Mouse (Mus musculus) liver, adult 10 weeks (tissue): Measurements from ENCODE around the gene Dnph1. TPM values are rescaled to one million over a fixed set of nuclear protein-coding genes. Genes with fewer than 3 reads are reported as not detected.

Experiments
- polyA plus RNA-seq: library from polyadenylated mRNA; stranded (reverse); fragments of 350-450 nt; fragmentation: Illumina TruSeq; extraction: RNeasy Lipid Tissue Mini Kit (QIAGEN cat#74804); gene quantifications from one replicate; pipeline ENCODE4 v1.2.3, GENCODE M21; 2014; ENCODE audit warnings: low read depth, low replicate concordance

Dnph1 gene
- 3.6 TPM for polyA plus RNA-seq

DNA sequence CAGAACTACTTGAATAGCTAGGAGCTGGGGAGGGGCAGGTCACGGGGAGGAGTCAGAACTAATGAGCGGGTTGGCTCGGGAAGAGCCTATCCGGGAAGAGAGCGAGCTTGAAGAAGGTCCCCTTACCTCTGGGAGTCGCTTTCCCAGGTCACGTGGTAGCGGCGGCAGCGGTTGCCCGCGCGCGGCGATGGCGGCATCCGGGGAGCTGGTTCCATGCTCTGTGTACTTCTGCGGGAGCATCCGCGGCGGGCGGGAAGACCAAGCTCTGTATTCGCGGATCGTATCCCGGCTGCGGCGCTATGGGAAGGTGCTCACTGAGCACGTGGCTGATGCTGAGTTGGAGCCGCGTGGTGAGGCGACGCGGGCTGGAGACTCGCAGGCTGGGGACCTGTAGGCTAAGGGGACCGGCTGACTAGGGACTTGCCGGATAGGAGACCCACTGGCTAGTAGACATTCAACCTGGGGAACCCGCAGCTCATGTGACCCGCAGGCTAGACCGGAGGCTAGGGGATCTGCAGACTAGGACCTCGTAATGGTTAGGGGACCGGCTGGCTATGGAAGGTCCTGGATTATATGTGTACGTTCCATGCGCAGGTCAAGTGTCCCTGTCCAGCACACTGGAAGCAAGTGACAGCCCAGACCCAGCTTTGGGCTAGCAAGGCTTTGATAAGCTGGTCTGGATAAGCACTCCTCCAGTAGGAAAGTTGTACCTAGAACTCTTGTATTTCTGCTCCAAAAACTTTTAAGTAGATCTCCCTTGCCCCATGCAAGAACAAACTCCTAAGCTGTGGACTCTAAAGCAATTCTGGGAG lies at the start of gene Dnph1:
TSS of gene Dnph1 (plus strand) at position 89 of the 812 bp plus-strand sequence.

DNA sequence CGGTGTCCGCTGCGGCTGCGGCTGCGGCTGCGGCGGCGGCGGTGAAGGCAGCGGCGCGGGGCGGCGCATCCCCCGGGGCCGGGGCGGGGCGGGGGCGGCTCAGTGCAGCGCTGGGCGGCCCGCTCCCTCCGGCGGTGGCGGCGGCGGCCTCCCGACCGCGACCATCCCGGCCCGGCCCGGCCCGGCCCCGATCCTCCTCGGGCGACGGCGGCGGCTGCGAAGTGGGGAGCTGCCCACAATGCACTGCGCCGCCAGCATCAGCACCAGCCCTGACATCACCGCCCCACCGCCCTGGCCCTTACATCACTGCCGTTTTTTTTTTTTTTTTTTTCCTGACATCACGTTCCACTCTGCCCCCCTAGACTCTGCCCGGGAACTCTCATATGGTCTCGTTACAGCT lies 9.1 kb upstream of the Dnph1 start, which contains the start of gene Ttbk1:
TSS of gene Ttbk1 (minus strand) at position 245 of the 400 bp plus-strand sequence.

GRCm38 (mm10) chr17:46545813-46546564 lies 49.5 kb downstream of the Dnph1 start, which contains the start of gene Cul9:
TSS of gene Cul9 (minus strand) at chr17:46546388.

Other genes starting within 250 kb of the Dnph1 start
- gene Polr1c, start 248.7 kb upstream of the Dnph1 start, polyA plus RNA-seq: 6.4 TPM
- 3.2 TPM for gene Yipf3, start 248.6 kb upstream of the Dnph1 start, polyA plus RNA-seq
- not detected for gene Lrrc73, start 243.2 kb upstream of the Dnph1 start, polyA plus RNA-seq
- 0.82 TPM for gene Tjap1, start 213.7 kb upstream of the Dnph1 start, polyA plus RNA-seq
- gene Dlk2, start 199.3 kb upstream of the Dnph1 start, polyA plus RNA-seq: not detected
- 0.64 TPM for gene Abcc10, start 168.4 kb upstream of the Dnph1 start, polyA plus RNA-seq
- gene Zfp318, start 113.0 kb upstream of the Dnph1 start, polyA plus RNA-seq: 19.5 TPM
- gene Crip3, start 67.8 kb upstream of the Dnph1 start, polyA plus RNA-seq: not detected
- gene Slc22a7, start 58.3 kb upstream of the Dnph1 start, polyA plus RNA-seq: 3.3 TPM
- gene Ttbk1, start 9.0 kb upstream of the Dnph1 start, polyA plus RNA-seq: 0.05 TPM
- gene Cul9, start 49.7 kb downstream of the Dnph1 start, polyA plus RNA-seq: 0.87 TPM
- 0.29 TPM for gene Srf, start 59.5 kb downstream of the Dnph1 start, polyA plus RNA-seq
- gene Ptk7, start 132.8 kb downstream of the Dnph1 start, polyA plus RNA-seq: not detected
- gene Klc4, start 149.3 kb downstream of the Dnph1 start, polyA plus RNA-seq: 1.0 TPM
- gene Mrpl2, start 149.5 kb downstream of the Dnph1 start, polyA plus RNA-seq: 3.9 TPM
- gene Cul7, start 153.6 kb downstream of the Dnph1 start, polyA plus RNA-seq: 0.19 TPM
- 3.1 TPM for gene Rrp36, start 177.6 kb downstream of the Dnph1 start, polyA plus RNA-seq
- 11.7 TPM for gene Mea1, start 182.1 kb downstream of the Dnph1 start, polyA plus RNA-seq
- gene Klhdc3, start 184.2 kb downstream of the Dnph1 start, polyA plus RNA-seq: 6.7 TPM
- 6.5 TPM for gene Ppp2r5d, start 208.4 kb downstream of the Dnph1 start, polyA plus RNA-seq
- gene Pex6, start 214.8 kb downstream of the Dnph1 start, polyA plus RNA-seq: 0.90 TPM
- 173 TPM for gene Gnmt, start 232.5 kb downstream of the Dnph1 start, polyA plus RNA-seq